8 mouse cellular contexts compared by ENCODE assay signal in the genomic region with DNA sequence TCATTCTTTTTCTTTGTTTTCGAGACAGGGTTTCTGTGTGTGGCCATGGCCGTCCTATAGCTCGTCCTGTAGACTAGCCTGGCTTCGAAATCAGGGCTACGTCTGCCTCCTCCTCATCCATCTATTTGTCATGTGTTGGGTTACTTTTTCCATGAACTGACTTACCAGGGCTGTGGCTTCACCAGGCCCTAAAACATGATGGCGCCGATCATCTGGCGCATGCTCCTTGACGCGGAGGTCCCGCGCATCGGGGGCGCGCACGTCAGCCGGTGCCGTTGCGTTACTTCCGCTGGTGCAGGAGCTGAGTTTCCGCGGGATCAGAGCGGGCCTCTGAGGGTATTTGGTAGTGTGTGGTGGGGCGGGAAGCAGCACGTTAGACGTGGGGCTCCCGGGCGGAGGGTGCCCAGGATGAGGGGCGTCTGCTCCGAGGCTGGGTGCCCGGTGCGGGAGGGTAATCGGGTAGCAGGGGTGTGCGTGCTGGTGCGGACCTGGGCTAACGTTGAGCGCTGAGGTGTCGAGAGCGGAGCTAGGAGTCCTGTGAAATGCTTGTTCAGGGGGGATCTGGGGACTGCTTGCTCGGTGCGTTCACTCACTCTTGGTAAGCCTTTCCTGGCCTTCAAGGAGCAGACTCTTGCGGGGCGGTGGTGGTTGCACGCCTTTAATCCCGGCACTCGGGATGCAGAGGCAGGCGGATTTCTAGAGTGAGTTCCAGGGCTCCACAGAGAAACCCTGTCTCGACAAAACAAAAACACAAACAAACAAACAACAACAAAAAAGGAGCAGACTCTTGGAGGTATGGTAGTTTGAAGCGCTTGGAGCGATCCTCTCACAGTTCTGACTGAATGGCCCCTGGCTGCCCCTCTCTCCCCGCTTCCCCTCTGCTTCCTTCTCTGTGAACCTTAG. TPM values are rescaled to one million over a fixed set of nuclear protein-coding genes. Genes with fewer than 3 reads are reported as not detected.
A peak's percentile ranks its signal among the peaks of the same experiment; 100 is the strongest.
DNase-seq lines count a peak whose midpoint lies in the region; ATAC-seq and TF ChIP-seq lines count a peak whose summit lies in the region.
"Not testable (repeated sequence)": the region's sequence is repeated elsewhere in the genome, so short reads cannot be mapped to it uniquely, and the experiment has no call there.

A gene (minus strand): TSS at position 226 of the 903 bp plus-strand sequence.

- not testable (repeated sequence) for H3K27me3 ChIP-seq in embryonic facial prominence, embryonic 12.5 days; limb, embryonic 10.5 days (ENCODE audit: low read depth, poor library complexity, severe bottlenecking); small intestine, adult 2 months (ENCODE audit: control insufficient read depth, insufficient read depth, low read length)

- H3K4me3 ChIP-seq in embryonic facial prominence, embryonic 12.5 days: peak within 1 kb of the TSS; percentile 44
- H3K4me3 ChIP-seq in limb, embryonic 10.5 days: peak within 1 kb of the TSS; percentile 49
- H3K4me3 ChIP-seq in small intestine, adult 2 months (ENCODE audit: low read depth, low read length): peak within 1 kb of the TSS; percentile 68

- not testable (repeated sequence) for TF ChIP-seq POLR2A in small intestine, adult 2 months (IDR thresholded peaks at IDR 0.05; ENCODE audit: low read depth, low read length)

- not testable (repeated sequence) for TF ChIP-seq CTCF in small intestine, adult 2 months (IDR thresholded peaks at IDR 0.05; ENCODE audit: extremely low read depth, insufficient read length, insufficient replicate concordance, low read depth, low read length)

- DNase-seq in A20 (ENCODE audit: low read depth, low spot score): peak; percentile 67
- DNase-seq in adrenal gland, postnatal 10 days: peak; percentile 30
- peak; percentile 26 to 30 for DNase-seq in heart, adult 9 months (ENCODE audit: low spot score in 2 of 2)
- DNase-seq in kidney, adult 11 months: peak; percentile 27
- peak; percentile 56 for DNase-seq in limb, embryonic 10.5 days (ENCODE audit: low spot score)

- peak within 1 kb of the TSS; percentile 44 for H3K9ac ChIP-seq in embryonic facial prominence, embryonic 12.5 days

- peak; percentile 68 for ATAC-seq in embryonic facial prominence, embryonic 12.5 days (ENCODE audit: insufficient number of reproducible peaks, insufficient read depth, low FRiP score, low TSS enrichment)
- ATAC-seq in megakaryocyte-erythroid progenitor cell, adult 5-6 weeks (replicated peaks; ENCODE audit: low FRiP score, low TSS enrichment, poor library complexity, severe bottlenecking): peak; percentile 82

- 3% methylated on average over 42 of the region's 51 CpGs for WGBS in embryonic facial prominence, embryonic 12.5 days
- WGBS in limb, embryonic 10.5 days: 4% methylated on average over 37 of the region's 51 CpGs
- WGBS in small intestine, adult 2 months: 5% methylated on average over 43 of the region's 51 CpGs

- H3K4me2 ChIP-seq in embryonic facial prominence, embryonic 12.5 days (replicated peaks): peak within 1 kb of the TSS; percentile 46

- 0 out of 2 replicates have a peak within 1 kb of the TSS, but pooled peaks have one; percentile 69 for H3K27ac ChIP-seq in embryonic facial prominence, embryonic 12.5 days
- H3K27ac ChIP-seq in limb, embryonic 10.5 days: peak within 1 kb of the TSS; percentile 84
- H3K27ac ChIP-seq in small intestine, adult 2 months (ENCODE audit: insufficient read depth, low read depth, low read length): not testable (repeated sequence)

- not testable (repeated sequence) for H3K9me3 ChIP-seq in embryonic facial prominence, embryonic 12.5 days; limb, embryonic 10.5 days (replicated peaks)

- H3K36me3 ChIP-seq in embryonic facial prominence, embryonic 12.5 days; small intestine, adult 2 months (ENCODE audit: control insufficient read depth, insufficient read depth, low read length): not testable (repeated sequence)
- peaks cover 14% of the 10 kb centered on the region for H3K36me3 ChIP-seq in limb, embryonic 10.5 days

- not testable (repeated sequence) for H3K4me1 ChIP-seq in embryonic facial prominence, embryonic 12.5 days; limb, embryonic 10.5 days; small intestine, adult 2 months (ENCODE audit: control insufficient read depth, insufficient read depth, insufficient read length, low read length)

RNA-seq across cellular contexts. Expression of the gene that starts here (rescaled TPM):
- total RNA-seq in adrenal gland, postnatal 10 days (2021): 10 to 100 TPM; 10.5 to 18.4 TPM
- polyA plus RNA-seq in embryonic facial prominence, embryonic 12.5 days (2016; fragmentation: Nextera tagmentation; extraction: Ambion mirVana): 41.4 and 48.5 TPM in 2 replicates
- polyA plus RNA-seq in limb, embryonic 10.5 days (2016; fragmentation: Nextera tagmentation; extraction: Ambion mirVana): 15.1 and 28.1 TPM in 2 replicates
- total RNA-seq in megakaryocyte-erythroid progenitor cell, adult 5-6 weeks (2014; fragmentation: Nextera tagmentation): 0.22 and 1.5 TPM in 2 replicates
- total RNA-seq in megakaryocyte-erythroid progenitor cell, adult 5-6 weeks (2017): 0.19 and 1.1 TPM in 2 replicates
- 1.8 and 1.9 TPM in 2 replicates for polyA plus RNA-seq in small intestine, adult 2 months (2012; rRNA removed)

Comparison
In these comparisons a context has a peak if more than half of its experiments do, and no peak if none do; other contexts are left out.
1. RNA of the gene that starts here (total RNA-seq): 10.5 to 18.4 TPM in adrenal gland, postnatal 10 days; 0.19 to 1.5 TPM in megakaryocyte-erythroid progenitor cell, adult 5-6 weeks; every median in the first group is over 4 times any median in the second.
2. Peak in every context shown above with its lines, with median percentiles within 50 percentile points of each other: DNase-seq and H3K4me3 ChIP-seq.